Mouse (Mus musculus) CD8-positive naive resting alpha-beta T cell, adult 57 days (primary cell): ENCODE measurements around the gene Gm5475. TPM values are rescaled to one million over a fixed set of nuclear protein-coding genes. Genes with fewer than 3 reads are reported as not detected.

Source experiments
- total RNA-seq: library from RNA; stranded (reverse); gene quantifications from one replicate; pipeline ENCODE4 v1.2.4, GENCODE M21; 2023

Gm5475 gene
- not detected for total RNA-seq

DNA sequence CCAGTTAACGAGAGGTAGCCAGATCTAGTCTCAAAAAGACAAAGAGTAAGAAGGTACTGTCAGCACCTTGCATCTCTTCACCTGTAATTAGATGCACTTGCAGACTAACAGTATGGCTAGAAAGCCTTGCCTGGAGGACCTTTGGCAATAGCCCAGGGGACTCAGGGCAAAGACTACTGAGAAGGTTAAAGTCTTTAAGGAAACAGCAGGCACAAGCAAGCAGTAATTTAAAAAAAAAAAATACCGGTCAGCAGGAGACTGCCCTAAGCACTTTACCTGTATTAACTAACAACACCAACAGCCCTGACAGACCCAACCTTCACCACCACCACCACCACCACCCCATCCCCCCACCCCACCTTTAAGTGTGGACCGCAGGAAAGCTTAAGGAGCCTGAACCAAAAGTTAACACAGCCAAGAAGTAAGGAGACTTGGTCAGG, at the start of gene Gm5475:
Gene Gm5475 (plus strand): TSS at position 390 of the 440 bp plus-strand sequence.

DNA sequence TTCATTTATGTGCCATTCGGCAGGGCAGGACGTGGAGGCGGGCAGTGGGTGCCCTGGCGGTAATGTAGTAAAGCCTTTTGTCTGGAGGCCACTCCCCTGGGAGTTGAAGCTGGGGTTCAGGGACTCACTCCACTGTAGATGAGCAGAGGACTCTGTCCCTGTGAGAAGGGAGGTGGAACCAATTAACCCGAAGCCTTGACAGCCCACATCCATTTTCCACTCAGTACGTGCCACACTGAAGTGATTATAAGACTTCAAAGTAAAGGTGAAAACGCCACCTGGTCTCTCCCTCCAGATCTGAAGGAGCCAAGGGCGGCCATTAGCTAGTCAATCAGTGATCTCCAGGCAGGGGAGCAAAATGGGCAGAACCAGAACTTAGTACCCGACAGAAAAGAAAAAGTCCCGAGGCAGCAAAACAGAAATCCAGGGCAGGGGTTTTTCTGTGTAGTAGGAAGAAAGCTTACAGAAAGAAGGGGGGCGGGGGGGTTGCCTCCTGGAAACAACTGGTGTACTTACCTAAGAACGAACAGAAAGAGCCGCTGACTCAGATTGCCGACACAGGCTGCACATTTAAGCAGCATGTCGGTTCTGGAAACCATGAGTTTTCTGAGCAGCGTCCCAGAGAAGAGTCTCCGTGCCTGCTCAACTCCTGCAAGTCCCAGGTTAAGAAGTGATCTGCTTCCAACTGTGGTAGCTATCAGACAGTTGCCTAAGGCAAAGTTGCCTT, 2.6 kb downstream of the Gm5475 start, which contains the start of gene Slc11a2:
Gene Slc11a2 (minus strand): TSS at position 677 of the 727 bp plus-strand sequence.

DNA sequence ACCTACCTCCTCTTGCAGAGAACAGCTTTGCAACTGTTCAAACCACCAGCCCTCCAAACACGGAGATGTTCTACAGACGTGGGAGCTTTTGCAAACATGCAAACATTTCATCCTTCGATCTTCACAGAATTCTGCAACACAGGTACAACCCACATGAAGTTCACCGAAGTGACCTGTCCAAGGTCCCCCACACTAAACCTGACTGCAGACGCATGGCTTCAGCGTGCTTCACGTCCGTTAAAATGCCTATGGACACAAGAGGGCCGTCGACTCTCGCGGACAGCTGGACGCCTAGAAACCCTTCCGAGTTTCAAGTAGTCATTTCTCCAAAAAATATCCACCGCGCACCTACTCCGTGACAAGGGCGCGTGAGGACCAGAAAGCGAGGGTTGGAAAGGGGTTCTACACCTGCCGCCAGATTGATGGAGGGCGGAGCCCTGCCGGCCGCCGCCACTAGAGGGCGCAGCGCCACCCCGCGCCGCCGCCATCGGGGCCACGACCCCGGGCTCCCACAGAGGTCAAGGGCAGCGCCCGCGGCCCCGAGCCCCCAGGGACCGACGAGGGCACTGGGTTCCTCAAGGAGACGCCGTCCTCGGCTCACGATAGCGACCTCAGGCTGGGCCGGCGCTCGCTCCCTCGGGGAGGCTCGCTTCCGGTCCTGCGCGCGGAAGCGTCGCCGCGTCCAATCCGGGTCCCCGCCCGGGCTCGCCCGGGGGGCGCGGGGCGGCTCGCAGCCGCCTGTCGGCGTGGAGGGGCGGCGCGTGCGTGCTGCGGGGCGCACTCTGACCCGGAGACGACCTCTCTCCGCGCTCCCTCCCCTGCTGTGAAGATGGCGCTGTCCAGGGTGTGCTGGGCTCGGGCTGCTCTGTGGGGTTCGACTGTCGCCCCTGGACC, 46.6 kb downstream of the Gm5475 start, which contains the start of gene Letmd1:
Gene Letmd1 (plus strand): TSS at position 729 of the 894 bp plus-strand sequence.

Other genes with a start within 250 kb of the Gm5475 start
- gene Atf1, start 194.3 kb upstream of the Gm5475 start, total RNA-seq = 68.5 TPM
- gene Tmprss12, start 141.3 kb upstream of the Gm5475 start, total RNA-seq = not detected
- 32.5 TPM for gene Mettl7a1, start 118.0 kb upstream of the Gm5475 start, total RNA-seq
- gene Mettl7a3, start 87.2 kb upstream of the Gm5475 start, total RNA-seq = not detected
- gene Methig1, start 69.0 kb upstream of the Gm5475 start, total RNA-seq = not detected
- 1.2 TPM for gene Mettl7a2, start 68.9 kb upstream of the Gm5475 start, total RNA-seq
- not detected for gene Higd1c, start 57.6 kb upstream of the Gm5475 start, total RNA-seq
- 70.8 TPM for gene Slc11a2, start 2.9 kb downstream of the Gm5475 start, total RNA-seq
- 57.2 TPM for gene Letmd1, start 46.9 kb downstream of the Gm5475 start, total RNA-seq
- gene Csrnp2, start 73.3 kb downstream of the Gm5475 start, total RNA-seq = 10.2 TPM
- 11.4 TPM for gene Tfcp2, start 129.9 kb downstream of the Gm5475 start, total RNA-seq
- gene Pou6f1, start 177.8 kb downstream of the Gm5475 start, total RNA-seq = 30.2 TPM
- 342 TPM for gene Dazap2, start 193.2 kb downstream of the Gm5475 start, total RNA-seq
- gene Smagp, start 214.8 kb downstream of the Gm5475 start, total RNA-seq = 4.2 TPM
- 419 TPM for gene Bin2, start 247.4 kb downstream of the Gm5475 start, total RNA-seq